Mouse (Mus musculus) CH12.LX (cell line): ENCODE measurements around the gene Hist2h2ac. TPM values are rescaled to one million over a fixed set of nuclear protein-coding genes. Genes with fewer than 3 reads are reported as not detected.

Source experiments
- DNase-seq: peaks from one replicate; pipeline ENCODE4 v3.0.0-alpha.2; 2013; ENCODE audit errors: extremely low read depth
- H3K27ac ChIP-seq: 2 replicates; pipeline ENCODE4 v1.5.1; 2012; ENCODE audit warnings: low read depth, mild to moderate bottlenecking, control low read depth, moderate library complexity; ENCODE audit not compliant: insufficient read depth
- H3K27me3 ChIP-seq: replicated peaks from 2 replicates; pipeline ENCODE3; 2012; ENCODE audit warnings: inconsistent platforms
- H3K36me3 ChIP-seq, 2 experiments: replicated peaks in 1 of 2; 2 replicates each; pipeline versions ENCODE3 to v1.6.1; 2012; ENCODE audit warnings: inconsistent platforms in 1 of 2, low read length in 1 of 2, mild to moderate bottlenecking in 1 of 2, mixed read lengths in 1 of 2, moderate library complexity in 1 of 2; ENCODE audit not compliant: control insufficient read depth in 1 of 2, insufficient read depth in 1 of 2
- H3K4me1 ChIP-seq, 2 experiments: 2 replicates each; pipeline ENCODE4 v1.6.1; 2012; ENCODE audit warnings: inconsistent platforms in 1 of 2, moderate library complexity in 1 of 2; ENCODE audit not compliant: insufficient read depth in 2 of 2, control insufficient read depth in 1 of 2
- H3K4me2 ChIP-seq: 2 replicates; pipeline ENCODE4 v1.6.1; 2012; ENCODE audit warnings: low read depth, mild to moderate bottlenecking, control low read depth; ENCODE audit not compliant: poor library complexity, insufficient read depth, severe bottlenecking
- H3K4me3 ChIP-seq, 3 experiments: fragments of 150-350 bp in 1 of 3; sonication (generic) in 1 of 3; replicated peaks in 1 of 3; 2 replicates each; pipeline versions ENCODE3 to v1.5.1; 2011 to 2012; ENCODE audit warnings: low read depth in 2 of 3, low read length in 2 of 3, mild to moderate bottlenecking in 2 of 3, moderate library complexity in 2 of 3, control low read depth in 1 of 3, improper control_type of control experiment in 1 of 3, inconsistent platforms in 1 of 3, mixed read lengths in 1 of 3; ENCODE audit not compliant: poor library complexity in 1 of 3
- H3K79me2 ChIP-seq: replicated peaks from 2 replicates; pipeline ENCODE4 v1.6.1; 2012; ENCODE audit warnings: mild to moderate bottlenecking, moderate library complexity; ENCODE audit not compliant: control insufficient read depth, poor library complexity, insufficient read depth, severe bottlenecking; ENCODE audit errors: extremely low read depth
- H3K9ac ChIP-seq: 2 replicates; pipeline ENCODE4 v1.6.1; 2012; ENCODE audit warnings: low read depth, mild to moderate bottlenecking, control low read depth, moderate library complexity; ENCODE audit not compliant: insufficient read depth
- H3K9me3 ChIP-seq: replicated peaks from 2 replicates; pipeline ENCODE3; 2012; ENCODE audit warnings: low read length, inconsistent platforms, mixed read lengths
- BHLHE40 ChIP-seq: IDR thresholded peaks from 2 replicates; pipeline ENCODE4 v1.6.1; 2011; ENCODE audit warnings: mild to moderate bottlenecking, low read depth, low read length, improper control_type of control experiment
- CHD1 ChIP-seq: IDR thresholded peaks from 2 replicates; pipeline ENCODE4 v1.6.1; 2012; ENCODE audit warnings: low read depth, low read length, improper control_type of control experiment, inconsistent platforms
- CHD2 ChIP-seq: IDR thresholded peaks from 2 replicates; pipeline ENCODE4 v1.6.1; 2011; ENCODE audit warnings: low read length, improper control_type of control experiment
- CTCF ChIP-seq, 2 experiments: IDR thresholded peaks in 1 of 2; conservative IDR thresholded peaks in 1 of 2; 2 replicates each; pipeline ENCODE4 v1.5.1; 2011 to 2012; ENCODE audit warnings: low read depth in 2 of 2, low read length in 2 of 2, improper control_type of control experiment in 1 of 2, inconsistent platforms in 1 of 2, mild to moderate bottlenecking in 1 of 2, moderate library complexity in 1 of 2
- E2F4 ChIP-seq: IDR thresholded peaks from 2 replicates; pipeline ENCODE4 v1.6.1; 2011; ENCODE audit warnings: low read depth, low read length, improper control_type of control experiment; ENCODE audit not compliant: insufficient replicate concordance
- ELF1 ChIP-seq: IDR thresholded peaks from 2 replicates; pipeline ENCODE4 v1.6.1; 2014; ENCODE audit warnings: low read depth, mild to moderate bottlenecking, inconsistent platforms, low read length, improper control_type of control experiment
- EP300 ChIP-seq: IDR thresholded peaks from 2 replicates; pipeline ENCODE4 v1.6.1; 2011; ENCODE audit warnings: low read length, improper control_type of control experiment
- ETS1 ChIP-seq: conservative IDR thresholded peaks from 2 replicates; pipeline ENCODE4 v1.6.1; 2012; ENCODE audit warnings: low read depth, mild to moderate bottlenecking, inconsistent platforms, low read length, improper control_type of control experiment, moderate library complexity
- GABPA ChIP-seq: IDR thresholded peaks from 2 replicates; pipeline ENCODE4 v1.6.1; 2012; ENCODE audit warnings: low read depth, low read length, improper control_type of control experiment, inconsistent platforms; ENCODE audit not compliant: insufficient replicate concordance
- HCFC1 ChIP-seq: IDR thresholded peaks from 2 replicates; pipeline ENCODE4 v1.6.1; 2012; ENCODE audit warnings: low read depth, mild to moderate bottlenecking, inconsistent platforms, low read length, improper control_type of control experiment
- IRF4 ChIP-seq: IDR thresholded peaks from 2 replicates; pipeline ENCODE4 v1.6.1; 2014; ENCODE audit warnings: low read depth, mild to moderate bottlenecking, inconsistent platforms, low read length, improper control_type of control experiment
- JUN ChIP-seq: IDR thresholded peaks from 2 replicates; pipeline ENCODE4 v1.6.1; 2011; ENCODE audit warnings: low read depth, mild to moderate bottlenecking, low read length, improper control_type of control experiment, moderate library complexity; ENCODE audit not compliant: insufficient read depth
- JUND ChIP-seq: conservative IDR thresholded peaks from 2 replicates; pipeline ENCODE4 v1.6.1; 2011; ENCODE audit warnings: low read depth, low read length, improper control_type of control experiment
- KAT2A ChIP-seq: IDR thresholded peaks from 2 replicates; pipeline ENCODE4 v1.6.1; 2012; ENCODE audit warnings: low read length, improper control_type of control experiment, inconsistent platforms; ENCODE audit not compliant: insufficient replicate concordance
- MAFK ChIP-seq: IDR thresholded peaks from 2 replicates; pipeline ENCODE4 v1.6.1; 2011; ENCODE audit warnings: low read length, improper control_type of control experiment; ENCODE audit not compliant: insufficient replicate concordance
- MAX ChIP-seq: IDR thresholded peaks from 2 replicates; pipeline ENCODE4 v1.6.1; 2011; ENCODE audit warnings: low read length, improper control_type of control experiment
- MAZ ChIP-seq: IDR thresholded peaks from 2 replicates; pipeline ENCODE4 v1.6.1; 2012; ENCODE audit warnings: low read depth, mild to moderate bottlenecking, inconsistent platforms, low read length, improper control_type of control experiment, moderate library complexity
- MEF2A ChIP-seq: IDR thresholded peaks from 2 replicates; pipeline ENCODE4 v1.6.1; 2014; ENCODE audit warnings: low read depth, mild to moderate bottlenecking, inconsistent platforms, low read length, improper control_type of control experiment, borderline replicate concordance
- MXI1 ChIP-seq: IDR thresholded peaks from 2 replicates; pipeline ENCODE4 v1.6.1; 2011; ENCODE audit warnings: mild to moderate bottlenecking, low read depth, low read length, improper control_type of control experiment
- MYC ChIP-seq: IDR thresholded peaks from 2 replicates; pipeline ENCODE4 v1.6.1; 2011; ENCODE audit warnings: low read depth, mild to moderate bottlenecking, improper control_type of control experiment, low read length
- NELFE ChIP-seq: IDR thresholded peaks from 2 replicates; pipeline ENCODE4 v1.6.1; 2011; ENCODE audit warnings: low read depth, low read length, improper control_type of control experiment
- NRF1 ChIP-seq: IDR thresholded peaks from 2 replicates; pipeline ENCODE4 v1.6.1; 2014; ENCODE audit warnings: low read depth, mild to moderate bottlenecking, inconsistent platforms, low read length, improper control_type of control experiment, moderate library complexity
- PAX5 ChIP-seq: IDR thresholded peaks from 2 replicates; pipeline ENCODE4 v1.6.1; 2012; ENCODE audit warnings: low read length, inconsistent platforms, mixed read lengths
- POLR2A ChIP-seq: IDR thresholded peaks from 2 replicates; pipeline ENCODE4 v1.6.1; 2011; ENCODE audit warnings: low read depth, mild to moderate bottlenecking, improper control_type of control experiment, low read length
- POLR2AphosphoS2 ChIP-seq: IDR thresholded peaks from 2 replicates; pipeline ENCODE4 v1.6.1; 2011; ENCODE audit warnings: low read depth, low read length, improper control_type of control experiment
- RAD21 ChIP-seq: IDR thresholded peaks from 2 replicates; pipeline ENCODE4 v1.6.1; 2011; ENCODE audit warnings: low read depth, mild to moderate bottlenecking, low read length, improper control_type of control experiment, moderate library complexity
- SIN3A ChIP-seq: IDR thresholded peaks from 2 replicates; pipeline ENCODE4 v1.6.1; 2012; ENCODE audit warnings: low read length, improper control_type of control experiment, inconsistent platforms
- SMC3 ChIP-seq: IDR thresholded peaks from 2 replicates; pipeline ENCODE4 v1.6.1; 2011; ENCODE audit warnings: low read depth, low read length, improper control_type of control experiment
- TBP ChIP-seq: conservative IDR thresholded peaks from 2 replicates; pipeline ENCODE4 v1.6.1; 2011; ENCODE audit warnings: low read depth, low read length, improper control_type of control experiment
- TCF12 ChIP-seq: IDR thresholded peaks from 2 replicates; pipeline ENCODE4 v1.6.1; 2014; ENCODE audit warnings: low read depth, mild to moderate bottlenecking, inconsistent platforms, low read length, improper control_type of control experiment
- UBTF ChIP-seq: IDR thresholded peaks from 2 replicates; pipeline ENCODE4 v1.6.1; 2012; ENCODE audit warnings: low read depth, mild to moderate bottlenecking, inconsistent platforms, low read length, improper control_type of control experiment, moderate library complexity
- USF1 ChIP-seq: IDR thresholded peaks from 2 replicates; pipeline ENCODE4 v1.6.1; 2014; ENCODE audit warnings: low read depth, mild to moderate bottlenecking, inconsistent platforms, low read length, improper control_type of control experiment
- USF2 ChIP-seq: conservative IDR thresholded peaks from 2 replicates; pipeline ENCODE4 v1.6.1; 2011; ENCODE audit warnings: low read depth, low read length, improper control_type of control experiment
- ZC3H11A ChIP-seq: IDR thresholded peaks from 2 replicates; pipeline ENCODE4 v1.6.1; 2012; ENCODE audit warnings: low read depth, mild to moderate bottlenecking, inconsistent platforms, low read length, improper control_type of control experiment
- ZKSCAN1 ChIP-seq: IDR thresholded peaks from 2 replicates; pipeline ENCODE4 v1.6.1; 2012; ENCODE audit warnings: low read depth, inconsistent platforms, low read length, improper control_type of control experiment, borderline replicate concordance
- ZMIZ1 ChIP-seq: IDR thresholded peaks from 2 replicates; pipeline ENCODE4 v1.6.1; 2012; ENCODE audit warnings: low read depth, mild to moderate bottlenecking, inconsistent platforms, low read length, improper control_type of control experiment
- ZNF384 ChIP-seq: IDR thresholded peaks from 2 replicates; pipeline ENCODE4 v1.6.1; 2012; ENCODE audit warnings: low read depth, low read length, improper control_type of control experiment, inconsistent platforms
- dilution Hi-C: fragments of 300-500 bp; cut with MboI; formaldehyde crosslinking; loops from 2 replicates; pipeline ENCODE4 v1.14.3; 2020; ENCODE audit warnings: low sequenced_read_pairs; ENCODE audit not compliant: extremely low pct_unique_long_range_greater_than_20kb, extremely low pct_ligation_motif_present
- in situ Hi-C: fragments of 300-500 bp; cut with MboI; formaldehyde crosslinking; loops from 3 replicates; pipeline ENCODE4 v1.14.3; 2019; ENCODE audit warnings: low sequenced_read_pairs, low pct_ligation_motif_present, low pct_unique_long_range_greater_than_20kb, mixed read lengths
- polyA plus RNA-seq: library from polyadenylated mRNA; unstranded; fragments of >175 nt; gene quantifications from 2 replicates; pipeline ENCODE4 v1.2.1, GENCODE M21; 2012; ENCODE audit warnings: low read depth; ENCODE audit not compliant: insufficient read length
- total RNA-seq, 2 experiments: library from RNA; depleted of rRNA; stranded (reverse); fragments of 300-350 nt in 1 of 2; fragments of >200 nt in 1 of 2; gene quantifications; 2 replicates each; pipeline ENCODE4 v1.2.3; 2012 to 2014

Hist2h2ac gene
- total and polyA plus RNA-seq, 3 experiments, result 1.5 to 1,185 (median 53.9) TPM

- dilution Hi-C loops, result no loop called here
- no peaks in the 10 kb centered on the region for H3K9me3 ChIP-seq
- peak; percentile 80 for DNase-seq
These were observed 10.5 kb upstream of the Hist2h2ac start for GRCm38 (mm10) chr3:96230910-96231757.

GRCm38 (mm10) chr3:96230404-96230803 is 9.7 kb upstream of the Hist2h2ac start:
- no peaks in the 10 kb centered on the region for H3K79me2 ChIP-seq
- peaks cover 23 to 90% of the 10 kb centered on the region in 2 experiments for H3K4me1 ChIP-seq
- H3K36me3 ChIP-seq, result no peaks in the 10 kb centered on the region
- H3K27me3 ChIP-seq, result no peaks in the 10 kb centered on the region
- no peak overlapping the region for H3K27ac ChIP-seq
- in situ Hi-C loops (no loop called here), dilution Hi-C loops (no loop called here)
- no peaks in the 10 kb centered on the region for H3K9me3 ChIP-seq
- H3K4me3 ChIP-seq, result no peak overlapping the region
- DNase-seq, result peak; percentile 45
- peak overlapping the region; percentile 55 for H3K4me2 ChIP-seq
- no peak overlapping the region for H3K9ac ChIP-seq
- TF ChIP-seq SMC3, result no peak
- TF ChIP-seq SIN3A, result no peak
- no peak for TF ChIP-seq ZC3H11A
- TF ChIP-seq EP300, result no peak
- no peak for TF ChIP-seq TBP
- TF ChIP-seq HCFC1, result no peak
- no peak for TF ChIP-seq USF2
- peak; percentile 5; the same call in 1 of the 2 replicates for TF ChIP-seq NELFE
- 0 out of 2 replicates have a peak, but pooled peaks have one; percentile 30 for TF ChIP-seq POLR2AphosphoS2
- TF ChIP-seq ZMIZ1, result no peak
- 0 out of 2 replicates have a peak, but pooled peaks have one; percentile 29 for TF ChIP-seq ELF1
- 0 out of 2 replicates have a peak, but pooled peaks have one; percentile 19 for TF ChIP-seq E2F4
- TF ChIP-seq CHD1, result no peak
- TF ChIP-seq MAFK, result no peak
- TF ChIP-seq CHD2, result no peak
- no peak for TF ChIP-seq USF1
- TF ChIP-seq NRF1, result no peak

More at GRCm38 (mm10) chr3:96230910-96231757, 10.5 kb upstream of the Hist2h2ac start:
- peaks cover 20 to 89% of the 10 kb centered on the region in 2 experiments for H3K4me1 ChIP-seq
- TF ChIP-seq MAX (peak; percentile 63; the same call in 1 of the 2 replicates), CHD1 (no peak), USF1 (no peak), BHLHE40 (no peak), NELFE (peak; percentile 13; the same call in 1 of the 2 replicates), CHD2 (no peak), MAFK (0 out of 2 replicates have a peak, but pooled peaks have one; percentile 24), ZC3H11A (no peak), ETS1 (peak; percentile 87), MYC (peak; percentile 36; the same call in 1 of the 2 replicates), PAX5 (no peak), MEF2A (no peak), IRF4 (peak; percentile 80), ZKSCAN1 (no peak), CTCF (conservative IDR thresholded peaks at IDR 0.05 in 1 of 2, IDR thresholded peaks at IDR 0.05 in 1 of 2; ENCODE audit: low read depth in 2 of 2, low read length in 2 of 2) (no peak), JUND (peak; percentile 41; the same call in 1 of the 2 replicates), TCF12 (peak; percentile 62; the same call in 1 of the 2 replicates), SIN3A (no peak; the same call in 1 of the 2 replicates), ZNF384 (0 out of 2 replicates have a peak, but pooled peaks have one; percentile 0), POLR2AphosphoS2 (no peak), MXI1 (no peak), NRF1 (no peak), USF2 (no peak), MAZ (no peak), POLR2A (0 out of 2 replicates have a peak, but pooled peaks have one; percentile 18), ELF1 (no peak), JUN (0 out of 2 replicates have a peak, but pooled peaks have one; percentile 5), EP300 (peak; percentile 77), UBTF (no peak), KAT2A (no peak), GABPA (no peak), SMC3 (no peak), ZMIZ1 (no peak), RAD21 (no peak)
- TF ChIP-seq, all 38 proteins: peak for 12
- Histone ChIP-seq H3K79me2 (no peaks in the 10 kb centered on the region), H3K27ac (no peak overlapping the region), H3K4me2 (peak overlapping the region; percentile 31; the same call in 1 of the 2 replicates), H3K4me3 (no peak overlapping the region), H3K9ac (0 out of 2 replicates have a peak overlapping the region, but pooled peaks have one; percentile 9), H3K36me3 (no peaks in the 10 kb centered on the region), H3K27me3 (no peaks in the 10 kb centered on the region)
- in situ Hi-C loops, result no loop called here
